Comparison of ENCODE assay signal across 17 mouse cellular contexts in the genomic region with DNA sequence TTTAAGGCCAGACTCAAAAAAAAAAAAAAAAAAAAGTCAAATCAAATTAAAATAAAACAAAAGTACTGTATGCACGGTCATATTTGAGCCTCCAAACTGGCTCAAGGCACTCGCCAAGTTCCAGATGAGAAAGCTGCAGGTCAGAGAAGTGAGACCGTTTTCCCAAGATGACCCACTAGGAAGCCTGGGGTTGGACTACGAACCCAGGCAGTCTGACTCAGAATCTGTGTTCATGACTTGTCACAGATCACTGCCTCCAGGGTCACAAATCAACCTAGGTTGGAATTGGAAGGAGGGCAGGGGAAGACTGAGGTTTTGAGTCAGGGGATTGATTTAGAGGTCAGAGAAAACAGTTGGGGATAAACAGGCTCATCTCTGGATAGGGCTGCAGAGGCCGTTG.
"Had no signal": no experiment of that assay in that cellular context is flagged by ENCODE, and none has a peak within 500 bp of the region (broad histone marks: within the 10 kb centered on the region; RNA-seq: fewer than 3 reads in every experiment).

No protein-coding gene starts in this region.

- H3K4me3 ChIP-seq: limb, embryonic 10.5 days; limb, embryonic 13.5 days; liver, embryonic 12.5 days; liver, embryonic 15.5 days; lung, embryonic 15.5 days; megakaryocyte, embryonic 14.5 days; midbrain, embryonic 10.5 days; midbrain, embryonic 13.5 days; myocyte; neural tube, embryonic 13.5 days had no signal

- H3K9me3 ChIP-seq: limb, embryonic 10.5 days; limb, embryonic 13.5 days; liver, embryonic 12.5 days; liver, embryonic 15.5 days; lung, embryonic 15.5 days; megakaryocyte, embryonic 14.5 days; midbrain, embryonic 10.5 days; midbrain, embryonic 13.5 days; neural tube, embryonic 13.5 days had no signal

- H3K4me2 ChIP-seq: limb, embryonic 13.5 days; liver, embryonic 12.5 days; liver, embryonic 15.5 days; lung, embryonic 15.5 days; midbrain, embryonic 13.5 days; neural tube, embryonic 13.5 days had no signal

- H3K36me3 ChIP-seq: limb, embryonic 10.5 days; limb, embryonic 13.5 days; liver, embryonic 12.5 days; liver, embryonic 15.5 days; lung, embryonic 15.5 days; midbrain, embryonic 10.5 days; midbrain, embryonic 13.5 days; neural tube, embryonic 13.5 days had no signal

- H3K27ac ChIP-seq: limb, embryonic 13.5 days; liver, embryonic 12.5 days; liver, embryonic 15.5 days; lung, embryonic 15.5 days; midbrain, embryonic 10.5 days; midbrain, embryonic 13.5 days; neural tube, embryonic 13.5 days had no signal

- H3K27me3 ChIP-seq: limb, embryonic 13.5 days; lung, embryonic 15.5 days had no signal

- H3K4me1 ChIP-seq: liver, embryonic 15.5 days; lung, embryonic 15.5 days; midbrain, embryonic 13.5 days had no signal

- ATAC-seq: liver, embryonic 12.5 days; midbrain, embryonic 13.5 days; midbrain, embryonic 16.5 days had no signal

- DNase-seq: liver; lung, adult 18-20 months; lung, postnatal 10 days; lung, postnatal 36 days; thymus, adult 18-20 months; thymus, postnatal 36 days had no signal

- H3K9ac ChIP-seq: limb, embryonic 13.5 days; liver, embryonic 12.5 days; liver, embryonic 15.5 days; lung, embryonic 15.5 days; midbrain, embryonic 13.5 days; neural tube, embryonic 13.5 days had no signal
